Mouse (Mus musculus): ENCODE data around the gene Fam69b.

- TF ChIP-seq POLR2A (IDR thresholded peaks at IDR 0.05; ENCODE audit: borderline replicate concordance, control insufficient read depth, low read depth, low read length) (no peak), CTCF (IDR thresholded peaks at IDR 0.05; ENCODE audit: control insufficient read depth, insufficient read depth, low read length) (no peak)
Measured at GRCm38 (mm10) chr2:26625419-26625818, 2.8 kb upstream of the Fam69b start.

Measured in bone marrow, adult 2 months (tissue).